Mouse (Mus musculus): ENCODE results near the gene Rinl. TPM values are rescaled to one million over a fixed set of nuclear protein-coding genes. Genes with fewer than 3 reads are reported as not detected.

The Rinl gene
- polyA plus RNA-seq, 1 experiment from 2014 or later = 2.2 TPM

GRCm38 (mm10) chr7:28821261-28821831, 32.6 kb downstream of the Rinl start:
- no peak for TF ChIP-seq CTCF (IDR thresholded peaks at IDR 0.05; ENCODE audit: low read depth)
- Histone ChIP-seq H3K4me3 (ENCODE audit: low read depth, low read length) (no peak overlapping the region), H3K27me3 (replicated peaks; ENCODE audit: control insufficient read depth, insufficient read depth, low read length) (no peaks in the 10 kb centered on the region), H3K9ac (ENCODE audit: low read depth, low read length) (no peak overlapping the region), H3K36me3 (ENCODE audit: control insufficient read depth, insufficient read depth) (peaks cover 67% of the 10 kb centered on the region), H3K27ac (ENCODE audit: low read depth, low read length) (peak overlapping the region; percentile 58), H3K4me2 (replicated peaks; ENCODE audit: low read depth) (no peak overlapping the region), H3K4me1 (replicated peaks; ENCODE audit: control insufficient read depth, insufficient read depth, low read length) (no peaks in the 10 kb centered on the region), H3K9me3 (ENCODE audit: control insufficient read depth) (no peaks in the 10 kb centered on the region)
- WGBS = 53% methylated on average over 10 of the region's 10 CpGs
- ATAC-seq = no peak

- Histone ChIP-seq H3K27ac (ENCODE audit: low read depth, low read length) (no peak overlapping the region), H3K36me3 (ENCODE audit: control insufficient read depth, insufficient read depth) (peaks cover 58% of the 10 kb centered on the region)
- 81% methylated on average over 1 of the region's 1 CpGs for WGBS
These were observed 33.8 kb downstream of the Rinl start for GRCm38 (mm10) chr7:28822556-28822955.

GRCm38 (mm10) chr7:28822993-28823903, 34.5 kb downstream of the Rinl start:
- Histone ChIP-seq H3K27ac (ENCODE audit: low read depth, low read length) (peak overlapping the region; percentile 37; the same call in 1 of the 2 replicates), H3K4me1 (replicated peaks; ENCODE audit: control insufficient read depth, insufficient read depth, low read length) (no peaks in the 10 kb centered on the region), H3K4me3 (ENCODE audit: low read depth, low read length) (no peak overlapping the region), H3K36me3 (ENCODE audit: control insufficient read depth, insufficient read depth) (peaks cover 51% of the 10 kb centered on the region), H3K9me3 (ENCODE audit: control insufficient read depth) (no peaks in the 10 kb centered on the region), H3K9ac (ENCODE audit: low read depth, low read length) (no peak overlapping the region), H3K27me3 (replicated peaks; ENCODE audit: control insufficient read depth, insufficient read depth, low read length) (no peaks in the 10 kb centered on the region), H3K4me2 (replicated peaks; ENCODE audit: low read depth) (no peak overlapping the region)
- ATAC-seq = no peak
- WGBS = 35% methylated on average over 10 of the region's 10 CpGs
- no peak for TF ChIP-seq CTCF (IDR thresholded peaks at IDR 0.05; ENCODE audit: low read depth)

More at GRCm38 (mm10) chr7:28822556-28822955, 33.8 kb downstream of the Rinl start:
- no peak overlapping the region for H3K4me3 ChIP-seq (ENCODE audit: low read depth, low read length)
- TF ChIP-seq CTCF (IDR thresholded peaks at IDR 0.05; ENCODE audit: low read depth) = no peak
- no peaks in the 10 kb centered on the region for H3K4me1 ChIP-seq (replicated peaks; ENCODE audit: control insufficient read depth, insufficient read depth, low read length)
- H3K9ac ChIP-seq (ENCODE audit: low read depth, low read length) = no peak overlapping the region
- H3K9me3 ChIP-seq (ENCODE audit: control insufficient read depth) = no peaks in the 10 kb centered on the region
- no peak for ATAC-seq
- no peaks in the 10 kb centered on the region for H3K27me3 ChIP-seq (replicated peaks; ENCODE audit: control insufficient read depth, insufficient read depth, low read length)
- no peak overlapping the region for H3K4me2 ChIP-seq (replicated peaks; ENCODE audit: low read depth)

GRCm38 (mm10) chr7:28823932-28824331, 35.2 kb downstream of the Rinl start:
- 31% methylated on average over 2 of the region's 2 CpGs for WGBS
- no peak overlapping the region for H3K9ac ChIP-seq (ENCODE audit: low read depth, low read length)

GRCm38 (mm10) chr7:28824941-28825685, 36.3 kb downstream of the Rinl start, which contains the start of gene Ech1:
Gene Ech1, plus strand, starts transcription at chr7:28825217.
- H3K9ac ChIP-seq (ENCODE audit: low read depth, low read length) = peak within 1 kb of the TSS; percentile 65
- 2% methylated on average over 33 of the region's 33 CpGs for WGBS
- H3K4me2 ChIP-seq (replicated peaks; ENCODE audit: low read depth) = peak within 1 kb of the TSS; percentile 67
- H3K4me3 ChIP-seq (ENCODE audit: low read depth, low read length) = peak within 1 kb of the TSS; percentile 46
- no peaks in the 10 kb centered on the region for H3K27me3 ChIP-seq (replicated peaks; ENCODE audit: control insufficient read depth, insufficient read depth, low read length)
- peak within 1 kb of the TSS; percentile 76 for H3K27ac ChIP-seq (ENCODE audit: low read depth, low read length)
- H3K9me3 ChIP-seq (ENCODE audit: control insufficient read depth) = no peaks in the 10 kb centered on the region
- no peaks in the 10 kb centered on the region for H3K4me1 ChIP-seq (replicated peaks; ENCODE audit: control insufficient read depth, insufficient read depth, low read length)
- no peak for TF ChIP-seq CTCF (IDR thresholded peaks at IDR 0.05; ENCODE audit: low read depth)
- H3K36me3 ChIP-seq (ENCODE audit: control insufficient read depth, insufficient read depth) = peaks cover 49% of the 10 kb centered on the region
- peak; percentile 71 for ATAC-seq

More at GRCm38 (mm10) chr7:28823932-28824331, 35.2 kb downstream of the Rinl start:
- peaks cover 48% of the 10 kb centered on the region for H3K36me3 ChIP-seq (ENCODE audit: control insufficient read depth, insufficient read depth)
- no peaks in the 10 kb centered on the region for H3K27me3 ChIP-seq (replicated peaks; ENCODE audit: control insufficient read depth, insufficient read depth, low read length)
- H3K4me1 ChIP-seq (replicated peaks; ENCODE audit: control insufficient read depth, insufficient read depth, low read length) = no peaks in the 10 kb centered on the region
- no peak for TF ChIP-seq CTCF (IDR thresholded peaks at IDR 0.05; ENCODE audit: low read depth)
- no peak overlapping the region for H3K4me3 ChIP-seq (ENCODE audit: low read depth, low read length)
- H3K27ac ChIP-seq (ENCODE audit: low read depth, low read length) = peak overlapping the region; percentile 76
- H3K9me3 ChIP-seq (ENCODE audit: control insufficient read depth) = no peaks in the 10 kb centered on the region
- no peak overlapping the region for H3K4me2 ChIP-seq (replicated peaks; ENCODE audit: low read depth)
- no peak for ATAC-seq

All from intestine, postnatal 0 days (tissue).